Mouse (Mus musculus): Measurements from ENCODE around the gene Sec1. TPM values are rescaled to one million over a fixed set of nuclear protein-coding genes. Genes with fewer than 3 reads are reported as not detected.
"Not testable (repeated sequence)": the region's sequence is repeated elsewhere in the genome, so short reads cannot be mapped to it uniquely, and the experiment has no call there.

The Sec1 gene
- polyA plus RNA-seq, 1 experiment from 2014 or later = 0.43 TPM

DNA sequence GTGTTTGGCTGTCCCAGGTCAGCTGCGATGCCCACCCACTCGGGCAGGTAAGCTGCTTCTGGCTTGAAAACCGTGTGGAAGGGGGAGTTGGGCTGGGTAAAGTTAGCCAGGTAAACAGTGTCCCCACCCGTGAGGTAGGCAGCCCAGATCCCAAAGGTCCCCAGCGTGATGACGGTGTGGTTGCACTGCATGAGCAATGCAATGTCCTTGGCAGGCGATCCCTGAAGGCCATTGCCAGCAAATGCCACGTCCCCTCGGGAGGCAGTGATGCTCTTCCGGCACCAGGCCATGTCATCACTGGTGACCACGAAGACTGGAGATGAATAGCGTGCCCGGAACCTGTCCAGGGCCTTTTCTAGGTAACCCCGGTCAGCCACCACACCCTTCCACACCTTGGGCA is 15.7 kb downstream of the Sec1 start:
- Histone ChIP-seq H3K27ac (ENCODE audit: low read depth, low read length) (no peak overlapping the region), H3K4me2 (ENCODE audit: low read length) (no peak overlapping the region), H3K4me1 (ENCODE audit: control insufficient read depth, insufficient read depth, low read depth, low read length) (peaks cover 4% of the 10 kb centered on the region; the same call in 1 of the 2 replicates), H3K9ac (ENCODE audit: low read depth, low read length) (no peak overlapping the region), H3K36me3 (ENCODE audit: control insufficient read depth, insufficient read depth, low read length) (no peaks in the 10 kb centered on the region), H3K27me3 (replicated peaks; ENCODE audit: control insufficient read depth, insufficient read depth, low read length) (no peaks in the 10 kb centered on the region), H3K9me3 (ENCODE audit: control insufficient read depth, low read length) (no peaks in the 10 kb centered on the region), H3K4me3 (ENCODE audit: low read length) (no peak overlapping the region)
- ATAC-seq = no peak
- WGBS = 96% methylated on average over 14 of the region's 14 CpGs

DNA sequence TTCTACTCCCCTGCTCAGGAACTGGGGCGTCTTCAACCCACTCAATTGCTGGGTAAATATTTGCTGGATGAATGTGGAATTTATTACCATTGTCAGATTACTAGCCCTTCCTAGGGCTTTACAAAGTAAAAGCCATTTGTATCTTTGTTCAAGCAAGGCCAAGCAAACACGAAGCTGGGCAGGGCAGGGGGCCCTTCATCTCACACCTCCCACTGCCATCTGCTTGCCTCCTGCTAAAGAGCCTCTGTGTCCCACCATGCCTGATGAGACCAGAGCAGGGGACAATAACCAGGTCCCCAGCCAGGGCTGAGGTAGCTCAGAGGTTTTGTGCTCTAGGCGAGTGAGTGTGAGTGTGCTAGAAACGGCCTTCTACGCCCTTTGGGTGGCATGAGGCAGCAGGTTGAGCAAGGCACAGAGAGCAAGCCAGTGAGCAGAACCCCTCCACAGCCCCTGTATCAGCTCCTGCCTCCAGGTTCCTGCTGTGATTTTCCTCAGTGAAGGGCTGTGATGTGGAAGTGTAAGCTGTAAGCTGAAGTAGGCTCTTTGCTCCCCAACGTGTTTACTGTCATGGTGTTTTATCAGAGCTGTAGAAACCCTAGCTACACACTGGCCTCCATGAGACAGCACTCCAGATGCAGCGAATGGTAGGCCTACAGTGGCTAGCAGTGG is 16.4 kb downstream of the Sec1 start:
- H3K36me3 ChIP-seq (ENCODE audit: control insufficient read depth, insufficient read depth, low read length) = no peaks in the 10 kb centered on the region
- no peak overlapping the region for H3K9ac ChIP-seq (ENCODE audit: low read depth, low read length)
- WGBS = 70% methylated on average over 7 of the region's 7 CpGs
- peaks cover 4% of the 10 kb centered on the region; the same call in 1 of the 2 replicates for H3K4me1 ChIP-seq (ENCODE audit: control insufficient read depth, insufficient read depth, low read depth, low read length)
- no peak for ATAC-seq
- H3K4me3 ChIP-seq (ENCODE audit: low read length) = no peak overlapping the region
- no peak overlapping the region for H3K27ac ChIP-seq (ENCODE audit: low read depth, low read length)
- H3K27me3 ChIP-seq (replicated peaks; ENCODE audit: control insufficient read depth, insufficient read depth, low read length) = no peaks in the 10 kb centered on the region
- no peak overlapping the region for H3K4me2 ChIP-seq (ENCODE audit: low read length)
- H3K9me3 ChIP-seq (ENCODE audit: control insufficient read depth, low read length) = no peaks in the 10 kb centered on the region

DNA sequence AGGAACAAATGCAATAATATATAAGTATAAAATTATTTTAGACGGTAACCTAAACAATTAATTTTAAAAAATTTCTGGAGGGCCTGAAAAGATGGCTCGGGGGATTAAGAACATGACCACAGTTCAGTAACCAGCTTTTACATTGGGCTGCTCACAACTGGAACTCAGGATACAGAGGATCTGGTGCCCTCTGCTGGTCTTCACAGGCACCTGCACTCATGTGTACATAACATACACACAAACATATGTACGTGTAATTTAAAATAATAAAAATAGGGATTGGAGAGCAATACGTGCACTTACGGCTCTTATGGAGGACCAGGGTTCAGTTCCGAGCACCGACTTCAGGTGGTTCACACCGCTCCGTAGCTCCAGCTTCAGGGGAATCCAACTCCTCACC is 25.3 kb downstream of the Sec1 start:
- H3K4me1 ChIP-seq (ENCODE audit: control insufficient read depth, insufficient read depth, low read depth, low read length) = no peaks in the 10 kb centered on the region
- H3K4me2 ChIP-seq (ENCODE audit: low read length) = no peak overlapping the region
- no peak overlapping the region for H3K27ac ChIP-seq (ENCODE audit: low read depth, low read length)
- H3K9me3 ChIP-seq (ENCODE audit: control insufficient read depth, low read length) = peaks cover 3% of the 10 kb centered on the region; the same call in 1 of the 2 replicates
- H3K4me3 ChIP-seq (ENCODE audit: low read length) = no peak overlapping the region
- 96% methylated on average over 9 of the region's 9 CpGs for WGBS
- H3K9ac ChIP-seq (ENCODE audit: low read depth, low read length) = no peak overlapping the region
- H3K36me3 ChIP-seq (ENCODE audit: control insufficient read depth, insufficient read depth, low read length) = no peaks in the 10 kb centered on the region
- no peak for ATAC-seq
- no peaks in the 10 kb centered on the region for H3K27me3 ChIP-seq (replicated peaks; ENCODE audit: control insufficient read depth, insufficient read depth, low read length)

DNA sequence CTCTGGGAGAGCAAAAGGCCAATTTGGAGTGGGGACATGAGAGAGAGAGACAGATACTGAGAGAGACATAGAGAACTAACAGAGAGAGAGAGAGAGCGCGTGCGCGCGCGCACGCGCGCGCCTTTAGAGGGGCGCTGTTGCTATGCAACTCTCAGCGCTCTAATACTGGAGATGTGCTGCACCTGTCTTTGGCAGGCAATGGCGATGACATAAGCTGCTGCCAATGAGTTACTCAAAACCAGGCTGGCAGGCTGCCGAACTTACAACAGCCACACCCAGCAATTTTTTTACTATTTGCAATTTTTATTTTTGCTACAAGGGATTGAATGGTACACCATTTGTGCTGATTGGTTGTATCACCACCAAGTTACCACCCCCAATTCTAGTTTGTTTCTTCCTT is 26.4 kb downstream of the Sec1 start:
- WGBS = 86% methylated on average over 14 of the region's 14 CpGs
- no peaks in the 10 kb centered on the region for H3K4me1 ChIP-seq (ENCODE audit: control insufficient read depth, insufficient read depth, low read depth, low read length)
- peaks cover 3% of the 10 kb centered on the region; the same call in 1 of the 2 replicates for H3K9me3 ChIP-seq (ENCODE audit: control insufficient read depth, low read length)
- no peaks in the 10 kb centered on the region for H3K36me3 ChIP-seq (ENCODE audit: control insufficient read depth, insufficient read depth, low read length)
- no peak overlapping the region for H3K4me2 ChIP-seq (ENCODE audit: low read length)
- H3K9ac ChIP-seq (ENCODE audit: low read depth, low read length) = no peak overlapping the region
- no peak overlapping the region for H3K4me3 ChIP-seq (ENCODE audit: low read length)
- ATAC-seq = no peak
- no peak overlapping the region for H3K27ac ChIP-seq (ENCODE audit: low read depth, low read length)
- no peaks in the 10 kb centered on the region for H3K27me3 ChIP-seq (replicated peaks; ENCODE audit: control insufficient read depth, insufficient read depth, low read length)

DNA sequence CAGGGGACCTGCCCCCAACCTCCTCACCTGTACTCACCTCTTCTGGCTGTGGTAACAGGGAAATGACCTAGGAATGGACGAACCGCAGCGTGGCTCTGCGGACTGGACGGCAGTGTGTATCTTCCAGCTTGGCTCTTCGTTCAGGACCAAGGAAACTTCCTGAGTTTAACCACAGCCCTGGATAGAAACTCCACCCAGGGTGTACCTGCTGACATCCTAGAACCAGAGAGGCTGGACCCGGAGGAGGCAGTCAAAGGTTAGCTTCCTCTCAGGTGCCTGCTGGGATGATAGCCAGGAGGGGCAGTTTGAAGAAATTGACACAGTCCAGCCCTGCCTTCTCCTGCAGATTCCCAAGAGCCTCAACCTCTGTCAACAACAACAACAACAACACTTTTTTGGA is 28.0 kb downstream of the Sec1 start, which contains the start of gene Fut2:
Gene Fut2 (minus strand): TSS at position 234 of the 400 bp plus-strand sequence.
- no peaks in the 10 kb centered on the region for H3K4me1 ChIP-seq (ENCODE audit: control insufficient read depth, insufficient read depth, low read depth, low read length)
- H3K9me3 ChIP-seq (ENCODE audit: control insufficient read depth, low read length) = peaks cover 3% of the 10 kb centered on the region; the same call in 1 of the 2 replicates
- no peak within 1 kb of the TSS for H3K27ac ChIP-seq (ENCODE audit: low read depth, low read length)
- no peak within 1 kb of the TSS for H3K9ac ChIP-seq (ENCODE audit: low read depth, low read length)
- ATAC-seq = no peak
- H3K4me3 ChIP-seq (ENCODE audit: low read length) = no peak within 1 kb of the TSS
- H3K36me3 ChIP-seq (ENCODE audit: control insufficient read depth, insufficient read depth, low read length) = no peaks in the 10 kb centered on the region
- H3K4me2 ChIP-seq (ENCODE audit: low read length) = no peak within 1 kb of the TSS
- no peaks in the 10 kb centered on the region for H3K27me3 ChIP-seq (replicated peaks; ENCODE audit: control insufficient read depth, insufficient read depth, low read length)
- WGBS = 89% methylated on average over 7 of the region's 7 CpGs

DNA sequence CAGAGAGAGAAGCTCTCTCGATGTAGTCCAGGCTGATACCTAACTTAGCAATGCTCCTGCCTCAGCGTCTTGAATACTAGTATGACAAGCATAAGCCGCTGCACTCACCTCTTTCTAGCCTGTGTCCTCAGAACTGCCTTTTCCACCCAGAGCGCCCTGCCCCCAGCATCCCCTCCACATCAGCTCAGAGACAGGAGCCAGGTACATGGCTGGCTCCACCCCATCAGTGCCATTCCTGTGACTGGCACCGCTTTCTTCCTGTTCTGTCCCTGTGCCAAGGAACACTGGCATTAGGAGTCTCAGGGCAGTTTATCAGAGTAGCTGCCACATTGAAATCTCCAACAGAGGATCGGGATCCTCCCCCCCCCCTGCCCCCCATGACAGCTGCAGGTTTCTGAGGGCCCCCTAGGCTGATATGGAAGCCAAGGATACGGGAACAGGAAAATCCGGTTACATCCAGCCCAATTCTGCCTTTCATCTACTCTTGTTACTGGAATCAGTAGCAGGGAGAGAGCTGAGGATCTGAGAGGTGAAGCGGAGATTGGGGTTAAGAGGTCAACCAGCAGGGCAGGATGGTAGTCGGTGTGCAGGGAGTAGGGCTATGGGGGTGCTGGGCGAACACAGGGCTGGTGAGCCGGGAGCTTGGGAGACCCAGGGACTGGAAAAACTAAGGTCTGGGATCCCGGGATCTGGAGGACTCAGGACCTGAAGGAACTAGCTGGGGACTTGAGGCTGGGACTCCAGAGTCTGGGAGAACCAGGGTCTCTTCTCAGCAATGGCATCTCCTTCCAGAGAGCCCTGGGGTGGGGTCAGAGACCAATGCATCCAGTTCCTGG is 28.7 kb downstream of the Sec1 start:
- no peaks in the 10 kb centered on the region for H3K36me3 ChIP-seq (ENCODE audit: control insufficient read depth, insufficient read depth, low read length)
- ATAC-seq = no peak
- no peak overlapping the region for H3K9ac ChIP-seq (ENCODE audit: low read depth, low read length)
- no peaks in the 10 kb centered on the region for H3K27me3 ChIP-seq (replicated peaks; ENCODE audit: control insufficient read depth, insufficient read depth, low read length)
- H3K27ac ChIP-seq (ENCODE audit: low read depth, low read length) = no peak overlapping the region
- no peak overlapping the region for H3K4me3 ChIP-seq (ENCODE audit: low read length)
- H3K4me2 ChIP-seq (ENCODE audit: low read length) = no peak overlapping the region
- peaks cover 3% of the 10 kb centered on the region; the same call in 1 of the 2 replicates for H3K9me3 ChIP-seq (ENCODE audit: control insufficient read depth, low read length)
- 62% methylated on average over 13 of the region's 13 CpGs for WGBS
- H3K4me1 ChIP-seq (ENCODE audit: control insufficient read depth, insufficient read depth, low read depth, low read length) = no peaks in the 10 kb centered on the region

DNA sequence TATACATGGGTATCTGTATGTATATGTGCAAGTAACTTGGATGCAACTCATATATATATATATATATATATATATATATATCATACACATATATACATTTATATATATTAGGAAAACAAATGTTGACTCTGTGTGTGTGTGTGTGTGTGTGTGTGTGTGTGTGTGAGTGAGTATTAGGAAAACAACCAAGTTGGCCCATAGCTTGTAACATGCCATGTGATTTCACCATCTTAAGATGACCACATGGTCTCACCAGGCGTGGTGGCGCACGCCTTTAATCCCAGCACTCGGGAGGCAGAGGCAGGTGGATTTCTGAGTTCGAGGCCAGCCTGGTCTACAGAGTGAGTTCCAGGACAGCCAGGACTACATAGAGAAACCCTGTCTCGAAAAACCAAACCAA is 32.5 kb downstream of the Sec1 start:
- not testable (repeated sequence) for H3K36me3 ChIP-seq (ENCODE audit: control insufficient read depth, insufficient read depth, low read length); H3K27ac ChIP-seq (ENCODE audit: low read depth, low read length); H3K4me1 ChIP-seq (ENCODE audit: control insufficient read depth, insufficient read depth, low read depth, low read length); H3K4me2 ChIP-seq (ENCODE audit: low read length); ATAC-seq; H3K4me3 ChIP-seq (ENCODE audit: low read length); H3K9ac ChIP-seq (ENCODE audit: low read depth, low read length); H3K27me3 ChIP-seq (replicated peaks; ENCODE audit: control insufficient read depth, insufficient read depth, low read length); H3K9me3 ChIP-seq (ENCODE audit: control insufficient read depth, low read length)
- whole genome bisulfite sequencing = 89% methylated on average over 6 of the region's 6 CpGs

DNA sequence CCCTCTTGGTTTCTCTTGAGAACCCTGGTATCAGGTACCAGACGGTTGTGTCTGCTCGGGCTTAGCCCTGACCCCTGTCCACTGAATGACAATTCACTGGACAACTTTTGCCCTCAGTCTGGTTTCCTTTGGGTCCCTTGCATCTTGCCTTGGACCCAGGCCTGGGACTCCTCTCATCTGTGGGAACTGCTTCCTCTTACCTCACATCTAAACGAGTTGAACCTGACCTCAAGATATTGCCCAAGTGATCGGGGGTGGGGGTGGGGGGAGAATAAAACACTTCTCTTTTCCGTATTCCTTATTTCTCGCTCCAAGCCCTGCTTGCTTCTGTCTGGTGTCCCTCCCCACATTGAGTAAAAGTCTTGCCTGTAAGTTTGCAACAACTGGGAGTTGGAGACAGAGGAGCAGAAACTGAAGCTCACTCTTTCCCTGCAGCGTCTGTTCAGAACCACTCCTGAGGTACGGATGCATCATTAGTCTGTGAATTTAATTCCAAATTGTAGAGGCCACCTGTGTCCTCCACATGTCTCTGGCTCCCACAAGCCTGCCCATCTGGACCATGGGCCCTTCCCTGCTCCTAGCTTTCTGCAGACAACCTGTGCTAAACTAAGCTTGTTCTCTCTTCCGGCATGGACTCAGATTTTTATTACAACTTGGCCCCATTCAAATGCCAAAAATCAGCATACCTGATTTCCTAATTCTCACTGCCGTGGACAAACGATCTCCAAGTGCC is 33.3 kb downstream of the Sec1 start:
- Histone ChIP-seq H3K4me1 (ENCODE audit: control insufficient read depth, insufficient read depth, low read depth, low read length) (no peaks in the 10 kb centered on the region), H3K27ac (ENCODE audit: low read depth, low read length) (no peak overlapping the region), H3K4me3 (ENCODE audit: low read length) (no peak overlapping the region), H3K9ac (ENCODE audit: low read depth, low read length) (no peak overlapping the region), H3K27me3 (replicated peaks; ENCODE audit: control insufficient read depth, insufficient read depth, low read length) (no peaks in the 10 kb centered on the region), H3K4me2 (ENCODE audit: low read length) (no peak overlapping the region), H3K9me3 (ENCODE audit: control insufficient read depth, low read length) (no peaks in the 10 kb centered on the region), H3K36me3 (ENCODE audit: control insufficient read depth, insufficient read depth, low read length) (no peaks in the 10 kb centered on the region)
- no peak for ATAC-seq
- WGBS = 84% methylated on average over 11 of the region's 11 CpGs
